Mouse (Mus musculus) heart, embryonic 15.5 days (tissue): Measurements from ENCODE around the gene Inppl1. TPM values are rescaled to one million over a fixed set of nuclear protein-coding genes. Genes with fewer than 3 reads are reported as not detected.

Source experiments
- ATAC-seq: fragments of 200-750 bp; cut with Nextera tagmentation; replicated peaks from 2 replicates; pipeline ENCODE4 v1.8.0; 2017; ENCODE audit warnings: low read depth, moderate TSS enrichment; ENCODE audit not compliant: insufficient number of reproducible peaks, insufficient read depth, low FRiP score
- H3K27ac ChIP-seq: fragments of 300-500 bp; sonication (generic); 2 replicates; pipeline ENCODE4 v1.5.1; 2015; ENCODE audit warnings: mild to moderate bottlenecking, inconsistent platforms
- H3K27me3 ChIP-seq: fragments of 300-500 bp; sonication (generic); 2 replicates; pipeline ENCODE4 v1.6.1; 2015; ENCODE audit warnings: inconsistent platforms
- H3K36me3 ChIP-seq: fragments of 300-500 bp; sonication (generic); 2 replicates; pipeline ENCODE4 v1.6.1; 2015; ENCODE audit warnings: mild to moderate bottlenecking, inconsistent platforms
- H3K4me1 ChIP-seq: fragments of 300-500 bp; sonication (generic); replicated peaks from 2 replicates; pipeline ENCODE4 v1.6.1; 2015; ENCODE audit warnings: inconsistent platforms
- H3K4me2 ChIP-seq: fragments of 300-500 bp; sonication (generic); 2 replicates; pipeline ENCODE4 v1.6.1; 2015; ENCODE audit warnings: inconsistent platforms, mild to moderate bottlenecking, moderate library complexity
- H3K4me3 ChIP-seq: fragments of 300-500 bp; sonication (generic); 2 replicates; pipeline ENCODE4 v1.5.1; 2015; ENCODE audit warnings: mild to moderate bottlenecking, inconsistent platforms
- H3K9ac ChIP-seq: fragments of 300-500 bp; sonication (generic); 2 replicates; pipeline ENCODE4 v1.6.1; 2015; ENCODE audit warnings: mild to moderate bottlenecking, inconsistent platforms
- H3K9me3 ChIP-seq: fragments of 300-500 bp; sonication (generic); replicated peaks from 2 replicates; pipeline ENCODE4 v1.6.1; 2016; ENCODE audit warnings: inconsistent platforms
- WGBS: fragments of 180-500 bp; shearing (Covaris S2); methylation state at CpG from one replicate; pipeline ENCODE4 v1.1.7; 2015; ENCODE audit warnings: mixed read lengths; 5-methylcytosine and 5-hydroxymethylcytosine counted together
- microRNA-seq: library from miRNA; unstranded; fragments of <30 nt; microRNA quantifications from one replicate; pipeline ENCODE4, GENCODE M21; 2016
- polyA plus RNA-seq: library from polyadenylated mRNA; unstranded; fragments of >200 nt; fragmentation: Nextera tagmentation; extraction: Ambion mirVana; gene quantifications from 2 replicates; pipeline ENCODE4 v1.2.1, GENCODE M21; 2015

Inppl1 gene
- polyA plus RNA-seq, 1 experiment from 2014 or later, result 52.7 TPM

- no peaks in the 10 kb centered on the region for H3K9me3 ChIP-seq
- peak overlapping the region; percentile 98 for H3K4me2 ChIP-seq
- peaks cover 54% of the 10 kb centered on the region for H3K27me3 ChIP-seq
- WGBS, result under 1% methylated on average over 66 of the region's 71 CpGs
- H3K9ac ChIP-seq, result peak overlapping the region; percentile 77
- H3K27ac ChIP-seq, result peak overlapping the region; percentile 79
- peak overlapping the region; percentile 58 for H3K4me3 ChIP-seq
- H3K36me3 ChIP-seq, result peaks cover 32% of the 10 kb centered on the region
- peak; percentile 74 for ATAC-seq
- H3K4me1 ChIP-seq, result peaks cover 44% of the 10 kb centered on the region
These were observed 16.2 kb downstream of the Inppl1 start for GRCm38 (mm10) chr7:101821571-101822501.

GRCm38 (mm10) chr7:101820295-101821030 lies 17.6 kb downstream of the Inppl1 start:
- WGBS, result 4% methylated on average over 35 of the region's 35 CpGs
- Histone ChIP-seq H3K27me3 (peaks cover 63% of the 10 kb centered on the region), H3K4me3 (peak overlapping the region; percentile 58), H3K9ac (no peak overlapping the region), H3K27ac (no peak overlapping the region), H3K9me3 (no peaks in the 10 kb centered on the region), H3K4me1 (peaks cover 44% of the 10 kb centered on the region), H3K36me3 (peaks cover 19% of the 10 kb centered on the region; the same call in 1 of the 2 replicates), H3K4me2 (peak overlapping the region; percentile 98)
- no peak for ATAC-seq

- Histone ChIP-seq H3K27ac (no peak within 1 kb of the TSS), H3K27me3 (peaks cover 63% of the 10 kb centered on the region), H3K4me3 (peak within 1 kb of the TSS; percentile 38), H3K4me2 (peak within 1 kb of the TSS; percentile 64), H3K9me3 (no peaks in the 10 kb centered on the region), H3K4me1 (peaks cover 37% of the 10 kb centered on the region), H3K36me3 (no peaks in the 10 kb centered on the region), H3K9ac (0 out of 2 replicates have a peak within 1 kb of the TSS, but pooled peaks have one; percentile 6)
- ATAC-seq, result peak; percentile 29; the same call in 1 of the 2 replicates
- 1% methylated on average over 44 of the region's 45 CpGs for WGBS
These were observed 20.1 kb downstream of the Inppl1 start, which contains the start of gene Phox2a for GRCm38 (mm10) chr7:101817861-101818401. TSS of gene Phox2a (plus strand) at chr7:101818313.

GRCm38 (mm10) chr7:101777053-101777452 lies 61.0 kb downstream of the Inppl1 start:
- H3K36me3 ChIP-seq, result no peaks in the 10 kb centered on the region; the same call in 1 of the 2 replicates

GRCm38 (mm10) chr7:101772687-101773086 lies 65.3 kb downstream of the Inppl1 start:
- Histone ChIP-seq H3K9me3 (no peaks in the 10 kb centered on the region), H3K4me1 (peaks cover 10% of the 10 kb centered on the region), H3K4me3 (no peak overlapping the region), H3K27ac (no peak overlapping the region), H3K9ac (no peak overlapping the region), H3K36me3 (no peaks in the 10 kb centered on the region), H3K27me3 (no peaks in the 10 kb centered on the region), H3K4me2 (no peak overlapping the region)
- no peak for ATAC-seq
- WGBS, result 59% methylated on average over 8 of the region's 8 CpGs

More at GRCm38 (mm10) chr7:101777053-101777452, 61.0 kb downstream of the Inppl1 start:
- ATAC-seq, result no peak
- Histone ChIP-seq H3K9me3 (no peaks in the 10 kb centered on the region), H3K9ac (no peak overlapping the region), H3K4me1 (no peaks in the 10 kb centered on the region), H3K4me3 (no peak overlapping the region), H3K4me2 (no peak overlapping the region), H3K27me3 (no peaks in the 10 kb centered on the region), H3K27ac (no peak overlapping the region)
- 89% methylated on average over 1 of the region's 1 CpGs for WGBS

Small RNA genes within 50 kb of the gene (microRNA-seq; reads per million reads assigned to microRNA genes)
- gene Gm22655, result not detected

Other genes starting within 250 kb of the Inppl1 start
- gene Clpb, start 174.6 kb downstream of the Inppl1 start, polyA plus RNA-seq, result 43.8 and 54.9 TPM in 2 replicates
- 0.39 and 1.9 TPM in 2 replicates for gene Phox2a, start 19.9 kb downstream of the Inppl1 start, polyA plus RNA-seq
- 1.1 and 1.9 TPM in 2 replicates for gene Folr2, start 19.0 kb upstream of the Inppl1 start, polyA plus RNA-seq
- gene Anapc15, start 25.5 kb upstream of the Inppl1 start, polyA plus RNA-seq, result 48.3 and 54.7 TPM in 2 replicates
- 4.3 and 6.1 TPM in 2 replicates for gene Folr1, start 32.6 kb upstream of the Inppl1 start, polyA plus RNA-seq
- gene Lamtor1, start 67.7 kb upstream of the Inppl1 start, polyA plus RNA-seq, result 130 and 151 TPM in 2 replicates
- 0.10 and 0.22 TPM in 2 replicates for gene Tomt, start 68.1 kb upstream of the Inppl1 start, polyA plus RNA-seq
- 3.9 and 4.6 TPM in 2 replicates for gene Lrrc51, start 95.7 kb upstream of the Inppl1 start, polyA plus RNA-seq
- gene Numa1, start 95.9 kb upstream of the Inppl1 start, polyA plus RNA-seq, result 40.0 and 50.0 TPM in 2 replicates
- gene Il18bp, start 180.5 kb upstream of the Inppl1 start, polyA plus RNA-seq, result 1.5 and 2.3 TPM in 2 replicates
- gene Rnf121, start 227.2 kb upstream of the Inppl1 start, polyA plus RNA-seq, result 15.0 and 15.6 TPM in 2 replicates
- 18.9 and 22.0 TPM in 2 replicates for gene Xndc1, start 227.3 kb upstream of the Inppl1 start, polyA plus RNA-seq
- 0.67 and 0.77 TPM in 2 replicates for gene Xntrpc, start 227.5 kb upstream of the Inppl1 start, polyA plus RNA-seq
- 0.09 TPM in 1 of 2 replicates, not detected in the other for gene Trpc2, start 244.9 kb upstream of the Inppl1 start, polyA plus RNA-seq